Mouse (Mus musculus) midbrain, embryonic 12.5 days (tissue): ENCODE measurements at regions not wholly inside any gene's neighbourhood (a gene's known extent, or its start where the extent isn't known, plus 50 kb on each side); places are given as distances from the start of the nearest gene placed in this dataset.

Experiments used
- ATAC-seq: fragments of 200-750 bp; cut with Nextera tagmentation; 2 replicates; pipeline ENCODE4 v1.8.0; 2017; ENCODE audit warnings: low read depth, moderate TSS enrichment, moderate library complexity; ENCODE audit not compliant: low FRiP score
- H3K27ac ChIP-seq: fragments of 300-500 bp; sonication (generic); replicated peaks from 2 replicates; pipeline ENCODE4 v1.5.1; 2016; ENCODE audit warnings: mild to moderate bottlenecking
- H3K27me3 ChIP-seq: fragments of 300-500 bp; sonication (generic); 2 replicates; pipeline ENCODE4 v1.6.1; 2016; ENCODE audit warnings: mild to moderate bottlenecking
- H3K36me3 ChIP-seq: fragments of 300-500 bp; sonication (generic); 2 replicates; pipeline ENCODE4 v1.6.1; 2016
- H3K4me1 ChIP-seq: fragments of 300-500 bp; sonication (generic); 2 replicates; pipeline ENCODE4 v1.6.1; 2016
- H3K4me2 ChIP-seq: fragments of 300-500 bp; sonication (generic); replicated peaks from 2 replicates; pipeline ENCODE4 v1.6.1; 2016; ENCODE audit warnings: mild to moderate bottlenecking, moderate library complexity
- H3K4me3 ChIP-seq: fragments of 300-500 bp; sonication (generic); 2 replicates; pipeline ENCODE4 v1.5.1; 2016; ENCODE audit warnings: mild to moderate bottlenecking
- H3K9ac ChIP-seq: fragments of 300-500 bp; sonication (generic); replicated peaks from 2 replicates; pipeline ENCODE4 v1.6.1; 2016; ENCODE audit warnings: mild to moderate bottlenecking, moderate library complexity
- H3K9me3 ChIP-seq: fragments of 300-500 bp; sonication (generic); 2 replicates; pipeline ENCODE4 v1.6.1; 2016; ENCODE audit warnings: mild to moderate bottlenecking
- WGBS: fragments of 180-500 bp; shearing (Covaris S2); methylation state at CpG from one replicate; pipeline ENCODE4 v1.1.7; 2016; 5-methylcytosine and 5-hydroxymethylcytosine counted together

DNA sequence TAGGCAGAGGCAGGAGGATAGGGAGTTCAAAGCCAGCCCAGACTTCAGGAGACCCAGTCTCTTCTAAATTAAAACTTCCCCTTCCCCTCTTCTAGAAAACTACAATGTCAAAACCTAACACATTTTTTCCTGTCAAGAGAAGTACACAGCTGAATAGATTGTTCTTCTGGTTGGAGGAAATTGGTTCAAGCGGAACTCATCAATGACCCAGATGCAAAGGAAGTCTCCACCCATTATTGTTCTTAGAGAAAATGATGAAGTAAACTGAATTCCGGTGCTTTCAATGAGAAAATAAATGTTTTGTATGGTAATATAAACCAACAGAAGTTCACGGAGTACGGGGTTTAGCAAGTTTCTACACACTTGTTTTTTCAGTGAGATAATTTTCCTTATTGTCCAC lies 339.3 kb upstream of the Acvr2a start:
- no peak overlapping the region for H3K27ac ChIP-seq
- no peaks in the 10 kb centered on the region; the same call in 1 of the 2 replicates for H3K27me3 ChIP-seq
- 91% methylated on average over 4 of the region's 4 CpGs for WGBS
- no peaks in the 10 kb centered on the region; the same call in 1 of the 2 replicates for H3K4me1 ChIP-seq
- no peaks in the 10 kb centered on the region for H3K9me3 ChIP-seq
- H3K9ac ChIP-seq: no peak overlapping the region
- H3K4me2 ChIP-seq: no peak overlapping the region
- H3K36me3 ChIP-seq: no peaks in the 10 kb centered on the region
- H3K4me3 ChIP-seq: no peak overlapping the region
- ATAC-seq: no peak

- H3K36me3 ChIP-seq: no peaks in the 10 kb centered on the region
Measured at GRCm38 (mm10) chr2:48476777-48477176, 337.1 kb upstream of the Acvr2a start.

DNA sequence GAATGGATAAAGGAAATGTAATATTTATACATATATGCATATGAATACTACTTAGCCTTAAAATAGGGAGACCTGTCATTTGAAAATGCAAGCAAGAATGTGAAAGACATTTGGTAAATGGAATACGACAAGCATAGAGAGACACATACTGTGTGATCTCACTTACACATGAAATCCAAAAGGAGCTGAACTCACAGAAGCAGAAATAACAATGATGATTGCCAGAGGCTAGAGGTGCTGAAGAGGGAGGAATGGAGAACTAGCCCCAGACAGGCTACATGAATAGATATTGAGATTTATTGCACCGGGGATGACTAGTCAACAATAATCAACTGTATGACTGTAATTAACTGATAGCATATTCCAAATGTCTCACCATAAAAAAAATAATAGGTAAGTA lies 336.6 kb upstream of the Acvr2a start:
- Histone ChIP-seq H3K4me3 (no peak overlapping the region), H3K4me1 (peaks cover 15% of the 10 kb centered on the region), H3K27me3 (peaks cover 3% of the 10 kb centered on the region; the same call in 1 of the 2 replicates), H3K9ac (no peak overlapping the region), H3K4me2 (no peak overlapping the region), H3K27ac (no peak overlapping the region), H3K9me3 (no peaks in the 10 kb centered on the region), H3K36me3 (no peaks in the 10 kb centered on the region)
- WGBS: 65% methylated on average over 2 of the region's 2 CpGs
- 0 out of 2 replicates have a peak, but pooled peaks have one; percentile 31 for ATAC-seq

More at GRCm38 (mm10) chr2:48476777-48477176, 337.1 kb upstream of the Acvr2a start:
- Histone ChIP-seq H3K9ac (no peak overlapping the region), H3K4me2 (no peak overlapping the region), H3K27me3 (peaks cover 3% of the 10 kb centered on the region; the same call in 1 of the 2 replicates), H3K4me3 (no peak overlapping the region), H3K27ac (no peak overlapping the region), H3K9me3 (no peaks in the 10 kb centered on the region), H3K4me1 (peaks cover 15% of the 10 kb centered on the region)
- no peak for ATAC-seq
- WGBS: 57% methylated on average over 3 of the region's 3 CpGs

DNA sequence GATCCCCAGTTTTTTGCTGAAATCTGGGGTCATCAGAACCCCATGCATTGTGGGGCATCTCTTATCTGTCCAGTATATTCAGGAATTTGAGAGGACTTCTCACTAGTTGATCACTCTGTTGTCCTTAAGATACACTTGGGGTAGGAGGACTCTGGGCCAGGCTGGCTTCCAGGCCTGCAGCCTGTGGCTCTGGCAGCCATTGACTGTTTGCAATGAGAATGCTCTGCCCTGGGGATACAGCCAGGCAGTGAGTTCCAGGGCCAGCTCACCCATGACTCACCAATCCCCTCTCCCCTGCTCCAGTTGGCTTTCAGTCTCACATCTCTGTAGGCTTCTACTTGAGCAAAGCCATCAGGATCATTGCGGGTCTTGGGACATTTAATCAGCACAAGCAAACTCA lies 334.3 kb upstream of the Acvr2a start:
- H3K4me3 ChIP-seq: no peak overlapping the region
- peaks cover 15% of the 10 kb centered on the region for H3K4me1 ChIP-seq
- H3K9ac ChIP-seq: no peak overlapping the region
- no peak overlapping the region for H3K27ac ChIP-seq
- WGBS: 91% methylated on average over 1 of the region's 1 CpGs
- no peak overlapping the region for H3K4me2 ChIP-seq
- ATAC-seq: no peak
- peaks cover 3% of the 10 kb centered on the region; the same call in 1 of the 2 replicates for H3K27me3 ChIP-seq
- H3K9me3 ChIP-seq: no peaks in the 10 kb centered on the region
- no peaks in the 10 kb centered on the region for H3K36me3 ChIP-seq

GRCm38 (mm10) chr2:48480428-48481191 lies 333.3 kb upstream of the Acvr2a start:
- H3K27me3 ChIP-seq: peaks cover 3% of the 10 kb centered on the region; the same call in 1 of the 2 replicates
- H3K4me1 ChIP-seq: peaks cover 15% of the 10 kb centered on the region
- H3K4me3 ChIP-seq: no peak overlapping the region
- 0 out of 2 replicates have a peak, but pooled peaks have one; percentile 10 for ATAC-seq
- H3K27ac ChIP-seq: peak overlapping the region; percentile 54; the same call in 1 of the 2 replicates
- H3K9me3 ChIP-seq: no peaks in the 10 kb centered on the region
- H3K9ac ChIP-seq: no peak overlapping the region
- 54% methylated on average over 9 of the region's 9 CpGs for WGBS
- no peaks in the 10 kb centered on the region for H3K36me3 ChIP-seq
- H3K4me2 ChIP-seq: no peak overlapping the region

- WGBS: 8% methylated on average over 12 of the region's 12 CpGs
- Histone ChIP-seq H3K9me3 (no peaks in the 10 kb centered on the region), H3K4me3 (no peak overlapping the region), H3K4me1 (peaks cover 15% of the 10 kb centered on the region), H3K4me2 (peak overlapping the region; percentile 2; the same call in 1 of the 2 replicates), H3K9ac (no peak overlapping the region), H3K36me3 (no peaks in the 10 kb centered on the region), H3K27ac (peak overlapping the region; percentile 54), H3K27me3 (peaks cover 3% of the 10 kb centered on the region; the same call in 1 of the 2 replicates)
- ATAC-seq: peak; percentile 83
Measured at GRCm38 (mm10) chr2:48481209-48481742, 332.6 kb upstream of the Acvr2a start.

GRCm38 (mm10) chr2:48493574-48493973 lies 320.3 kb upstream of the Acvr2a start:
- ATAC-seq: no peak
- no peaks in the 10 kb centered on the region for H3K9me3 ChIP-seq
- no peak overlapping the region for H3K4me2 ChIP-seq
- H3K27me3 ChIP-seq: no peaks in the 10 kb centered on the region
- no peak overlapping the region for H3K9ac ChIP-seq
- WGBS: 93% methylated on average over 3 of the region's 3 CpGs
- H3K27ac ChIP-seq: no peak overlapping the region
- H3K36me3 ChIP-seq: no peaks in the 10 kb centered on the region
- H3K4me1 ChIP-seq: no peaks in the 10 kb centered on the region
- no peak overlapping the region for H3K4me3 ChIP-seq

GRCm38 (mm10) chr2:48494065-48494464 lies 319.8 kb upstream of the Acvr2a start:
- Histone ChIP-seq H3K4me3 (no peak overlapping the region), H3K4me1 (no peaks in the 10 kb centered on the region), H3K9me3 (no peaks in the 10 kb centered on the region), H3K9ac (no peak overlapping the region), H3K36me3 (no peaks in the 10 kb centered on the region), H3K27ac (no peak overlapping the region), H3K27me3 (no peaks in the 10 kb centered on the region), H3K4me2 (no peak overlapping the region)
- ATAC-seq: no peak
- 56% methylated on average over 2 of the region's 2 CpGs for WGBS

- Histone ChIP-seq H3K27ac (no peak overlapping the region), H3K4me3 (no peak overlapping the region), H3K9ac (no peak overlapping the region), H3K4me2 (no peak overlapping the region), H3K9me3 (no peaks in the 10 kb centered on the region), H3K4me1 (no peaks in the 10 kb centered on the region), H3K36me3 (no peaks in the 10 kb centered on the region), H3K27me3 (no peaks in the 10 kb centered on the region)
- no peak for ATAC-seq
- WGBS: 97% methylated on average over 3 of the region's 3 CpGs
Measured at GRCm38 (mm10) chr2:48494632-48495031, 319.3 kb upstream of the Acvr2a start.

DNA sequence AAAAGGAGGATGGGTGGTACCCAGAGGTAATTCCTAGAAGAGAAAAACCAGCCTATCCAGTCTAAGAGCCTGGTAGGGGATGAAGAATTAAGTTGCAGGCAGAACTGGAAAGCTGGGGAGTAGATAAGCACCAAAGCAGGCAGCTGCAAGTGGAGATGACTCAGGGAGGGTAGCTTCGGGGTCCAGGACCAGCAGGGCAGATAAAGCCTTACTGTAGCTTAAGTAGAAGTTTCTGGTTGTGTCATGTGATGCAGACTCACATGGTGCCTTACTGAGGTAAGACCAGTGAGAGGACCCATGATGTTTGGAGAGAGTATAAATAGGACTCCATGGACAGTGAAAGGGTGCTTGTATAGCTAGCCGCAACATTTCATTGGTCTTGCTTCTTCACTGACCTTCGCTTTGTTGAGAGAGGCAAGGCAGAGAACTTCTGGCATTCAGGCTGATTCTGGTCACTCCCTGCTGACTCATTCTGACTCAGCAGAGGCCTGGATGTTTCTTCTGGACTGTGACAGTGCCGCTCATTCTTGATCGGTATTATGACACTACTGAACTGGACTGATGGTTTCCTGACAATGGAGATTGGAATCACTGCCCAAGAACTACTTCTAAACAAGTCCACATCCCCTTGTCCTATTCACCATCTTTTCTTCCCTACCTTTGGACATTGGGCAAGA lies 315.7 kb upstream of the Acvr2a start:
- Histone ChIP-seq H3K4me3 (no peak overlapping the region), H3K9me3 (no peaks in the 10 kb centered on the region), H3K27ac (no peak overlapping the region), H3K36me3 (no peaks in the 10 kb centered on the region), H3K4me1 (no peaks in the 10 kb centered on the region), H3K4me2 (no peak overlapping the region), H3K27me3 (no peaks in the 10 kb centered on the region), H3K9ac (no peak overlapping the region)
- WGBS: 90% methylated on average over 5 of the region's 5 CpGs
- no peak for ATAC-seq

DNA sequence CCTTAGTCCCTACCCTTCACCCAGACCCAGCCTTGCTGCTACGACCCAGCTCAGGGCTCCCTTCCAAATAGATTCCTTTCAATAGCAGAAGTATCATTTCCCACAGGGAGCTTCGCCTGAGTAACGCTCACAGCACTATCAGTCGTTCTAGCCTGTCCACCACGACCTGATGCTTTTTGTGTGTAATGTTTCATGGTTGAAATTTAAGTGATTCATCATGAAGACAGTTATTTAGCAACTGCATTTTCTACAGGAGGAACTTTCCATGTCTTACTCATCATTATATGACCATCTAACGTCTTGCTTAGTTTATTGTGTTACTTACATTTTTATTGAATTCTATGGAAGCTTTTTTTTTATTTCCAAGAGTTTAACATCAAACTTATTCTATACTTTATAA lies 314.5 kb upstream of the Acvr2a start:
- Histone ChIP-seq H3K36me3 (no peaks in the 10 kb centered on the region), H3K4me3 (no peak overlapping the region), H3K27ac (no peak overlapping the region), H3K9me3 (no peaks in the 10 kb centered on the region), H3K4me2 (no peak overlapping the region), H3K4me1 (no peaks in the 10 kb centered on the region), H3K9ac (no peak overlapping the region), H3K27me3 (no peaks in the 10 kb centered on the region)
- WGBS: 85% methylated on average over 6 of the region's 6 CpGs
- ATAC-seq: no peak

GRCm38 (mm10) chr2:48501387-48501786 lies 312.5 kb upstream of the Acvr2a start:
- Histone ChIP-seq H3K27ac (no peak overlapping the region), H3K9me3 (no peaks in the 10 kb centered on the region), H3K36me3 (no peaks in the 10 kb centered on the region), H3K4me3 (no peak overlapping the region), H3K9ac (no peak overlapping the region), H3K4me2 (no peak overlapping the region), H3K4me1 (no peaks in the 10 kb centered on the region), H3K27me3 (no peaks in the 10 kb centered on the region)
- ATAC-seq: no peak
- WGBS: 88% methylated on average over 2 of the region's 2 CpGs
